Mouse (Mus musculus): ENCODE results near the gene Kidins220. TPM values are rescaled to one million over a fixed set of nuclear protein-coding genes. Genes with fewer than 3 reads are reported as not detected.

Gene Kidins220
- polyA plus RNA-seq, 1 experiment from 2014 or later = 28.5 TPM

GRCm38 (mm10) chr12:24933996-24934395, 40.7 kb upstream of the Kidins220 start:
- DNase-seq (ENCODE audit: low spot score) = no peak
- no peak for ATAC-seq (replicated peaks; ENCODE audit: low FRiP score, low TSS enrichment, low read depth)
- Histone ChIP-seq H3K4me1 (replicated peaks; ENCODE audit: control insufficient read depth, insufficient read depth, low read length) (0 out of 2 replicates have a peak, but pooled peaks cover 2% of the 10 kb centered on the region), H3K4me3 (ENCODE audit: low read depth, low read length) (no peak overlapping the region), H3K27me3 (replicated peaks; ENCODE audit: control insufficient read depth, insufficient read depth, low read length) (no peaks in the 10 kb centered on the region), H3K27ac (ENCODE audit: low read depth) (no peak overlapping the region), H3K9me3 (ENCODE audit: control insufficient read depth, low read length) (no peaks in the 10 kb centered on the region), H3K4me2 (ENCODE audit: low read length) (no peak overlapping the region), H3K9ac (ENCODE audit: low read length) (no peak overlapping the region), H3K36me3 (ENCODE audit: control insufficient read depth, insufficient read depth, low read length) (no peaks in the 10 kb centered on the region)
- WGBS = 89% methylated on average over 3 of the region's 3 CpGs

- Histone ChIP-seq H3K4me3 (ENCODE audit: low read depth, low read length) (no peak overlapping the region), H3K9me3 (ENCODE audit: control insufficient read depth, low read length) (no peaks in the 10 kb centered on the region), H3K27me3 (replicated peaks; ENCODE audit: control insufficient read depth, insufficient read depth, low read length) (no peaks in the 10 kb centered on the region), H3K9ac (ENCODE audit: low read length) (no peak overlapping the region), H3K27ac (ENCODE audit: low read depth) (no peak overlapping the region), H3K4me1 (replicated peaks; ENCODE audit: control insufficient read depth, insufficient read depth, low read length) (no peaks in the 10 kb centered on the region), H3K36me3 (ENCODE audit: control insufficient read depth, insufficient read depth, low read length) (peaks cover 10% of the 10 kb centered on the region; the same call in 1 of the 2 replicates), H3K4me2 (ENCODE audit: low read length) (no peak overlapping the region)
- 44% methylated on average over 1 of the region's 1 CpGs for WGBS
- ATAC-seq (replicated peaks; ENCODE audit: low FRiP score, low TSS enrichment, low read depth) = no peak
- DNase-seq (ENCODE audit: low spot score) = no peak
Measured at GRCm38 (mm10) chr12:24936281-24936680, 38.4 kb upstream of the Kidins220 start.

- WGBS = 95% methylated on average over 8 of the region's 8 CpGs
- Histone ChIP-seq H3K4me3 (ENCODE audit: low read depth, low read length) (no peak overlapping the region), H3K36me3 (ENCODE audit: control insufficient read depth, insufficient read depth, low read length) (peaks cover 20% of the 10 kb centered on the region; the same call in 1 of the 2 replicates), H3K27ac (ENCODE audit: low read depth) (no peak overlapping the region), H3K4me2 (ENCODE audit: low read length) (no peak overlapping the region), H3K9me3 (ENCODE audit: control insufficient read depth, low read length) (no peaks in the 10 kb centered on the region), H3K4me1 (replicated peaks; ENCODE audit: control insufficient read depth, insufficient read depth, low read length) (no peaks in the 10 kb centered on the region), H3K9ac (ENCODE audit: low read length) (no peak overlapping the region), H3K27me3 (replicated peaks; ENCODE audit: control insufficient read depth, insufficient read depth, low read length) (no peaks in the 10 kb centered on the region)
- ATAC-seq (replicated peaks; ENCODE audit: low FRiP score, low TSS enrichment, low read depth) (no peak), DNase-seq (ENCODE audit: low spot score) (no peak)
Measured at GRCm38 (mm10) chr12:24939372-24939771, 35.4 kb upstream of the Kidins220 start.

GRCm38 (mm10) chr12:24942619-24943287, 32.0 kb upstream of the Kidins220 start:
- no peak for DNase-seq (ENCODE audit: low spot score)
- no peak for ATAC-seq (replicated peaks; ENCODE audit: low FRiP score, low TSS enrichment, low read depth)
- Histone ChIP-seq H3K9me3 (ENCODE audit: control insufficient read depth, low read length) (no peaks in the 10 kb centered on the region), H3K4me2 (ENCODE audit: low read length) (no peak overlapping the region), H3K4me3 (ENCODE audit: low read depth, low read length) (no peak overlapping the region), H3K36me3 (ENCODE audit: control insufficient read depth, insufficient read depth, low read length) (peaks cover 32% of the 10 kb centered on the region; the same call in 1 of the 2 replicates), H3K4me1 (replicated peaks; ENCODE audit: control insufficient read depth, insufficient read depth, low read length) (no peaks in the 10 kb centered on the region), H3K9ac (ENCODE audit: low read length) (no peak overlapping the region), H3K27me3 (replicated peaks; ENCODE audit: control insufficient read depth, insufficient read depth, low read length) (no peaks in the 10 kb centered on the region), H3K27ac (ENCODE audit: low read depth) (no peak overlapping the region)
- 81% methylated on average over 9 of the region's 9 CpGs for WGBS

GRCm38 (mm10) chr12:24943427-24943826, 31.3 kb upstream of the Kidins220 start:
- DNase-seq (ENCODE audit: low spot score) (no peak), ATAC-seq (replicated peaks; ENCODE audit: low FRiP score, low TSS enrichment, low read depth) (no peak)
- H3K4me1 ChIP-seq (replicated peaks; ENCODE audit: control insufficient read depth, insufficient read depth, low read length) = no peaks in the 10 kb centered on the region
- H3K9me3 ChIP-seq (ENCODE audit: control insufficient read depth, low read length) = no peaks in the 10 kb centered on the region
- H3K4me2 ChIP-seq (ENCODE audit: low read length) = no peak overlapping the region
- H3K9ac ChIP-seq (ENCODE audit: low read length) = no peak overlapping the region
- 91% methylated on average over 4 of the region's 4 CpGs for WGBS
- no peak overlapping the region for H3K4me3 ChIP-seq (ENCODE audit: low read depth, low read length)
- H3K36me3 ChIP-seq (ENCODE audit: control insufficient read depth, insufficient read depth, low read length) = peaks cover 32% of the 10 kb centered on the region; the same call in 1 of the 2 replicates
- no peak overlapping the region for H3K27ac ChIP-seq (ENCODE audit: low read depth)
- H3K27me3 ChIP-seq (replicated peaks; ENCODE audit: control insufficient read depth, insufficient read depth, low read length) = no peaks in the 10 kb centered on the region

GRCm38 (mm10) chr12:24944597-24944996, 30.1 kb upstream of the Kidins220 start:
- H3K9ac ChIP-seq (ENCODE audit: low read length) = no peak overlapping the region
- no peaks in the 10 kb centered on the region for H3K4me1 ChIP-seq (replicated peaks; ENCODE audit: control insufficient read depth, insufficient read depth, low read length)
- H3K36me3 ChIP-seq (ENCODE audit: control insufficient read depth, insufficient read depth, low read length) = peaks cover 34% of the 10 kb centered on the region; the same call in 1 of the 2 replicates
- H3K4me3 ChIP-seq (ENCODE audit: low read depth, low read length) = no peak overlapping the region
- ATAC-seq (replicated peaks; ENCODE audit: low FRiP score, low TSS enrichment, low read depth) = no peak
- H3K27ac ChIP-seq (ENCODE audit: low read depth) = no peak overlapping the region
- no peak overlapping the region for H3K4me2 ChIP-seq (ENCODE audit: low read length)
- no peaks in the 10 kb centered on the region for H3K9me3 ChIP-seq (ENCODE audit: control insufficient read depth, low read length)
- no peak for DNase-seq (ENCODE audit: low spot score)
- WGBS = 88% methylated on average over 7 of the region's 7 CpGs
- H3K27me3 ChIP-seq (replicated peaks; ENCODE audit: control insufficient read depth, insufficient read depth, low read length) = no peaks in the 10 kb centered on the region

GRCm38 (mm10) chr12:24947065-24947464, 27.7 kb upstream of the Kidins220 start:
- H3K36me3 ChIP-seq (ENCODE audit: control insufficient read depth, insufficient read depth, low read length) = peaks cover 39% of the 10 kb centered on the region
- no peak overlapping the region for H3K27ac ChIP-seq (ENCODE audit: low read depth)
- H3K9me3 ChIP-seq (ENCODE audit: control insufficient read depth, low read length) = peaks cover 4% of the 10 kb centered on the region; the same call in 1 of the 2 replicates
- no peak for ATAC-seq (replicated peaks; ENCODE audit: low FRiP score, low TSS enrichment, low read depth)
- WGBS = 90% methylated on average over 14 of the region's 14 CpGs
- no peak overlapping the region for H3K4me3 ChIP-seq (ENCODE audit: low read depth, low read length)
- H3K4me2 ChIP-seq (ENCODE audit: low read length) = no peak overlapping the region
- no peaks in the 10 kb centered on the region for H3K4me1 ChIP-seq (replicated peaks; ENCODE audit: control insufficient read depth, insufficient read depth, low read length)
- H3K9ac ChIP-seq (ENCODE audit: low read length) = no peak overlapping the region
- H3K27me3 ChIP-seq (replicated peaks; ENCODE audit: control insufficient read depth, insufficient read depth, low read length) = no peaks in the 10 kb centered on the region
- DNase-seq (ENCODE audit: low spot score) = no peak

- Histone ChIP-seq H3K9ac (ENCODE audit: low read length) (no peak overlapping the region), H3K27ac (ENCODE audit: low read depth) (no peak overlapping the region), H3K36me3 (ENCODE audit: control insufficient read depth, insufficient read depth, low read length) (peaks cover 33% of the 10 kb centered on the region; the same call in 1 of the 2 replicates), H3K4me2 (ENCODE audit: low read length) (no peak overlapping the region), H3K27me3 (replicated peaks; ENCODE audit: control insufficient read depth, insufficient read depth, low read length) (no peaks in the 10 kb centered on the region), H3K4me3 (ENCODE audit: low read depth, low read length) (no peak overlapping the region), H3K4me1 (replicated peaks; ENCODE audit: control insufficient read depth, insufficient read depth, low read length) (no peaks in the 10 kb centered on the region), H3K9me3 (ENCODE audit: control insufficient read depth, low read length) (peaks cover 4% of the 10 kb centered on the region; the same call in 1 of the 2 replicates)
- ATAC-seq (replicated peaks; ENCODE audit: low FRiP score, low TSS enrichment, low read depth) (0 out of 2 replicates have a peak, but pooled peaks have one; percentile 28), DNase-seq (ENCODE audit: low spot score) (no peak)
- 64% methylated on average over 3 of the region's 3 CpGs for WGBS
Measured at GRCm38 (mm10) chr12:24948344-24948743, 26.4 kb upstream of the Kidins220 start.

Measured in intestine, embryonic 14.5 days (tissue).